Mouse (Mus musculus) heart, postnatal 36 days (tissue): Measurements from ENCODE around the gene 4930432M17Rik. TPM values are rescaled to one million over a fixed set of nuclear protein-coding genes. Genes with fewer than 3 reads are reported as not detected.

ENCODE experiments used
- DNase-seq, 2 experiments: peaks; one replicate each; pipeline ENCODE4 v3.0.0; 2021 to 2022
- intact Hi-C: fragments of 180-260 bp; cut with DNase I; formaldehyde crosslinking; loops from one replicate; pipeline ENCODE4 v1.15.1; 2025
- total RNA-seq, 2 experiments: library from RNA; stranded (reverse); gene quantifications; 2 replicates each; pipeline ENCODE4 v1.2.3; 2021

The 4930432M17Rik gene
- total RNA-seq, 2 experiments from 2014 or later, result not detected

DNA sequence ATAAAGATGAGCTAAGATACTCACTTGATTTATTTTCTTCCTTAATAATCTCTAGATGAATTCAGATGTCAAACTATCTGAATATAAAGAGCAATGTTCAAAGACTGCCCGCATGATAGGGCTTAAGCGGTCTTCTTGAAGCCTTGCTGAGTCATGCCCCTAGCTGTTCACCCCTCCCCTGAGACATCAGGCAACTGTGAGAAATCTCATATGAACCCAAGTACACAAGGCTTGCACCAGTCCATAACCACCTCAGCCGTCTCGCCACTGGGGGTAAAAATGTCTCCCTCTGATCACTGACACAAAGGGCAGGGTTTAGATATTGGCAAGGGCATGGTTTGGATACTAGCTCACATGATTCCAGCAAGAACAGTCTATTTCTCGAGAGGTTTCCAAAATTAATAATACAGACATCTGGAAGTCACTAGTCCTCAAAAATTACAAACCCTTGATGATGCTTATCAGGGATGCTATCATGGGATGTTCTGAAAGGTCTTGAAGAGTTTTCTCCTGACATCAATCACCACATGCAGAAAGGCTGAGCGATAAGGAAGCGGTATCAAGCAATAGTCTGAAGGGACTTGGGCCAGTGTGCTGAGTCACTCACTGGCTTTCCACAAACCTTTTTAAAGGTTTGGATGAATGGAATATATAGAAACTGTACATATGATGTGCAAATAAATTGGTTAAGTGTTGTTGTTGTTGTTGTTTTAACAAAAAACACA is 32.8 kb downstream of the 4930432M17Rik start:
- intact Hi-C loops, result no loop called here
- no peak for DNase-seq

DNA sequence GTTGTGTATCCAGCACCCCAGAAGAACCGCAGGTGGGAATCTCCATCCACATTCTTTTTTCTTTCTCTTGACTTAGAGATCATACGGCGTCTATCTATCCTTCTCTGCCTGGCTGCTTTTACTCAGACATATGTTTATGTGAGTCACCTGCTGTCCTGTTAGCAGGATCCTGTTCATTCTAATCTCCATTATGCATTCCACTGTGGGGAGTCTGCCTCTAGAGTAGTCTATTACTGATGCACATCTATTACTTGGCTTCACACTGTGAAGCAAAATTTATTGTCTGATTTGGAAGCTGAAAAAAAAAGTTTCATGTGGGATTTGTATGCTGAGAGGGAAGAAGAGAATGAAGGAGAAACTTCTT is 33.3 kb downstream of the 4930432M17Rik start:
- DNase-seq, result no peak
- intact Hi-C loops, result no loop called here

GRCm38 (mm10) chr3:121706087-121706486 is 35.5 kb downstream of the 4930432M17Rik start:
- intact Hi-C loops, result no loop called here
- no peak for DNase-seq

DNA sequence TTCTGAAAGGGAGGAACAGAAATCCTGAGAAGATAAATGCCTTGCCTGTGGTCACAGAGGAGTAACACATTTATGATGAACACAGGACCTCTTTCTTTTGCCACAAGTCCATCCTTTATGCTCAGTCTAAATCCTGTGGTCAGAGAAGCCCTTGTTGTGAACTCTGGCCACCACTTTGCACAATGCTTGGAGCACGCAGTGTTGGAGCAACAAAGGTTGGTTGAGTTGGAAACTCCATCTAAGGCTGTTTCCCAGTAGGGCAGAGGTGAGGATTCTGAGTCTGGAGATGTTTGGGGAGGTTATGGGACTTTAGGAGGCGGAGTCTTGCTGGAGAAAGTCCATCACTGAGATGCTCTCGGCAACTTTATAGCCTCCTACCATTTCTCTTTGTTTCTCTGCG is 36.5 kb downstream of the 4930432M17Rik start:
- intact Hi-C loops, result no loop called here
- DNase-seq, result no peak

DNA sequence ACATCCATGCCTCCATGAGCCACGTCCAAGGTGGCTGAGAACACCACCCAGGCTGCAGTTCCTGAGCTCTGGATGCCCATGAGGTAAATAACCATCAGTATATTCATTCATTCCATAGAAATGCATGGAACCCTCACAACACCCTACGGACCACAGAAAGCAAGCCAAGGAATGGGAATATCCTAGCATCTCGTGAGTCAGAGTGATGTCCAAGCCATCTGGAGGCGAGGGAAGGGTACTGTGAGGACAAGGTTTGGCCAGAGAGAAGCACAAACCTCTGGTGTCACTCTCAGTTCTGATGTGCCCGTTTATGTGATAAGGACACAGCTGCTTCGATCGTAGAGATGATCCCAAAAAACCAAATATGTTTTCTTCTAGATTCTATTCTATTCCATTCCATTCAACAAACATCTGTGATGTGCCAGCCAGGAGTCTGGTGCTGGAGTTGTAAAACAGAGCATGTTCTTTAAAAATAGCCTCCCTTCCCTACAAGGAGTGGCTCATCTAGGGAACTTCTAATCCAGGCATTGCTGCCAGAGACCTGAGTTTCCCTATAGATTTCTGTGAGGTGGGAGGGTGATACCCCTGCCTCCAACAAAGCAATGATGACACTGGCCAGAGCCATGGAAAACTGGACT is 40.5 kb downstream of the 4930432M17Rik start:
- no peak for DNase-seq
- intact Hi-C loops, result no loop called here

DNA sequence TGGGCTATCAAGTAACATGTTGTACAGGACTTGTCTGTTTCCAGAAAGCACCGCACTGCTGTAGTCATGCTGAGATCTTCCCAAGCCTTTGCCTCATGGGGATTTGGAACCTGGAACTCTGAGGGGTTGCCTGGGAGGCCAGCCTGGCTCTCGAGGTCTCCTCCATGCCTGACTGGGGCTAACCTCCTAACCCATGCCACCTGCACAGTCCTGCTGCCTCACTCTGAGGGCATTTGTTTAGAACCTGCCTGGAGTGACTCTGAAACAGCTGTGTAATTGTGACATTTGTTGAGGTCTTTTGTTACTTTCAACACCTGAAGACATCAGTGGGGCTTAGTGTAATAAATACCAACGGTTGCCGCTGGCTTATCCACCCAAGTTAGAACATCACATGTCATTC is 41.7 kb downstream of the 4930432M17Rik start:
- intact Hi-C loops, result no loop called here
- DNase-seq, result no peak

DNA sequence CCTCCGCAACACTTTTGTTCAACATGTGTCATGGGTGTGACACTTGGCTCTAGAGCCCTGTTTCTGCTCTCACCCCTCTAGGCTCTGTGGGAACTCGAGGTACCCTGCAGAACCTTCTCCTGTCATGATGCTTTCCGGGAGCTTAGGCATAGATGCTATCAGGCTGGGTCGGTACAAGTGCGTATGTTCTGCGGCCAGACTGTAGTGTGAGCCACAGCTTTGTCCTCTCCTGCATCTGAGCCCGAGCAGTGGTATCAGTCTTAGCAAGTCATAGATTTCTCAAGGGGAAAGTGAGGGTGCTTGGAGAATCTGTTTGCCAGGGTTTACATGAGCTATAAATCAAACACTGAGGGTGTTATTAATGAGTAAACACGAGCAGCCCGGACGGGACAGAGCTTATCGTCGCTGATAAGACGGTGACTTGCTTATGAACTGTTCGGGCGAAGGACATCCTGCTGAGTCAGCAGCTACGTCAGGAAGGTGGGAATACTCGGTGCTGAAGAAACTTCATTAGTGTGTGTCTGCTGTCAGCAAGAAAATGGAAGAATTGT is 42.7 kb downstream of the 4930432M17Rik start:
- DNase-seq, result no peak
- intact Hi-C loops, result no loop called here

- no peak for DNase-seq
- intact Hi-C loops, result no loop called here
These were observed 43.3 kb downstream of the 4930432M17Rik start for GRCm38 (mm10) chr3:121713816-121714215.

GRCm38 (mm10) chr3:121714461-121714860 is 43.9 kb downstream of the 4930432M17Rik start:
- intact Hi-C loops, result no loop called here
- no peak for DNase-seq

DNA sequence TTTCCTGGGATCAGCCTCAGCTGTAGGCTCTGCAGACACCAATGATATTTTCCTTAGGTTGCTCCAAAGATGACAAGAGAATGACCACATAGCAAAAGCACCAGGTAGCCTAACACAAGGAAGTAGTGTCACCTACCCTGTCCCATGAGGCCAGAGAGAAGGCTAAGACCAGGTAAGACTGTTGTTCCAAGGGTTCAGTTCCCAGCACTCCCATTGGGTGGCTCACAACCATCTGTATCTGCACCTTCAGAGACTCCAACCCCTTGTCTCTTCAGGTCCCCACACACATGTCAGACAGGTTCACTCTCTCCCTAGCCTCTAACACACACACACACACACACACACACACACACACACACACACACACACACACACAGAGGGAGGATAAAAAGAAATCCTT is 44.8 kb downstream of the 4930432M17Rik start:
- no peak for DNase-seq
- intact Hi-C loops, result no loop called here

- intact Hi-C loops, result no loop called here
- no peak for DNase-seq
These were observed 45.3 kb downstream of the 4930432M17Rik start for GRCm38 (mm10) chr3:121715741-121716459.

GRCm38 (mm10) chr3:121716480-121716879 is 45.9 kb downstream of the 4930432M17Rik start:
- intact Hi-C loops, result no loop called here
- DNase-seq, result no peak

- intact Hi-C loops, result no loop called here
- DNase-seq, result no peak
These were observed 48.1 kb downstream of the 4930432M17Rik start for GRCm38 (mm10) chr3:121718679-121719078.

GRCm38 (mm10) chr3:121719701-121720100 is 49.1 kb downstream of the 4930432M17Rik start:
- DNase-seq, result no peak
- intact Hi-C loops, result loop anchor here (5.0 kb wide), 1 partner anchor 167 kb away; no protein-coding TSS in a partner anchor

DNA sequence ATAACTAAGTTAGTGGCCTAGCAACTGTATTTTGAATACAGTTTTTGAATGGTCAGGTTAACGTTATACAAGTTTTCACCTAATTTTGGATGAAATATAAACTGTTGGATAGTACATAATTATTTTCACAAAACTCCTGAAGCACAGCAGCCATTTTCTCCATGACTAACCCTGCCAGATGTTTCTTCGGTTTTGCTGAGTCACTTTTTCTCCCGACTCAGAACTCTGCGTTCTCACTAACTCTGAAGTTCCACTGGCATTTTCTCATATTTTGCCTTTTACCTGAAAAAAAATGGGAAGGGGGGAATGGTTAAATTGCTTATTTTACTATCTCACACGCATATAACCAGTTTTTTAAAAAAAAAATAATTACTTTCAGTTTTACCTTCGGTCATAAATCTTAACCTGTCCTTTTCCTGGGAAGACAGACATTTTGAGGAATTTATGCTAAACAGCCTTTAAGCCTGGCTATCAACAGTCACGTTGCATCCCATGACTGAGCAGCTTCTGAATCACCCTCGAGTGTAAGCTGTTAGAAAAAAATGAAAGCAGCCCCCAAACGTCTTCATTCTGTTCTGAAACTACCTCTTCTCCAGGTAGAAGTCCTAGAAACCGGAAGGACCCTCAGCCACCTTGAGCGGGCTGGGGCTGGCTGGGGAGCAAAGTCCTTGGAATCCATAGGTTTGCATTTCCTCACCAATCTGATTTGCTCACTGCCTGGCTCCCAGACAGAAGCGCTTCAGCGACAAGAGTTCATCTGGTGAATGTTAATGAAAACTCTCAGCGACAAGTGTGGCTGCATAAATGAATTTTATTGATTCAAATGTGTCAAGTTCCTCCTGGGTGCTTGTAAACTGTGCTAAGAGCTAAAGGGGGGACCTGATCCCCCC is 50.5 kb downstream of the 4930432M17Rik start:
- DNase-seq, result no peak
- intact Hi-C loops, result loop anchor here (5.0 kb wide), 1 partner anchor 169 kb away; no protein-coding TSS in a partner anchor

DNA sequence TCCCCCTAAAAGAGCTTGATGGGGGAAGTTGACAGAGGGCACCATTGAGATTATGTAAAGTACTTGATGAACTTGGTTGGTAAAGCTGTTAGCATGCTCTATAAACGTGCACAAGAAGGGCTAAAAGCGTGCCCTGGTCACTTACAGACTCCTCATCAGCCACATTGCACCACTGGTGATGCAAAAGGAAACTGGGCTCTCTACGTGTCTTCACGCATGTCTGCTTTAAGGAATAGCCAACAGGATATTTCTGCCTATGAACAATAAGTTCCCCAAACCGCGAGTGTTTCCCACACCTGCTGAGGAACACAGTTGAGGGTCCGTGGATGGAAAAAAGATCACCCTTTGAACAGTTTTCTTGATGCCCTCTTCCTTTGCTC is 51.1 kb downstream of the 4930432M17Rik start:
- intact Hi-C loops, result loop anchor here (5.0 kb wide), 1 partner anchor 169 kb away; no protein-coding TSS in a partner anchor
- DNase-seq, result no peak

DNA sequence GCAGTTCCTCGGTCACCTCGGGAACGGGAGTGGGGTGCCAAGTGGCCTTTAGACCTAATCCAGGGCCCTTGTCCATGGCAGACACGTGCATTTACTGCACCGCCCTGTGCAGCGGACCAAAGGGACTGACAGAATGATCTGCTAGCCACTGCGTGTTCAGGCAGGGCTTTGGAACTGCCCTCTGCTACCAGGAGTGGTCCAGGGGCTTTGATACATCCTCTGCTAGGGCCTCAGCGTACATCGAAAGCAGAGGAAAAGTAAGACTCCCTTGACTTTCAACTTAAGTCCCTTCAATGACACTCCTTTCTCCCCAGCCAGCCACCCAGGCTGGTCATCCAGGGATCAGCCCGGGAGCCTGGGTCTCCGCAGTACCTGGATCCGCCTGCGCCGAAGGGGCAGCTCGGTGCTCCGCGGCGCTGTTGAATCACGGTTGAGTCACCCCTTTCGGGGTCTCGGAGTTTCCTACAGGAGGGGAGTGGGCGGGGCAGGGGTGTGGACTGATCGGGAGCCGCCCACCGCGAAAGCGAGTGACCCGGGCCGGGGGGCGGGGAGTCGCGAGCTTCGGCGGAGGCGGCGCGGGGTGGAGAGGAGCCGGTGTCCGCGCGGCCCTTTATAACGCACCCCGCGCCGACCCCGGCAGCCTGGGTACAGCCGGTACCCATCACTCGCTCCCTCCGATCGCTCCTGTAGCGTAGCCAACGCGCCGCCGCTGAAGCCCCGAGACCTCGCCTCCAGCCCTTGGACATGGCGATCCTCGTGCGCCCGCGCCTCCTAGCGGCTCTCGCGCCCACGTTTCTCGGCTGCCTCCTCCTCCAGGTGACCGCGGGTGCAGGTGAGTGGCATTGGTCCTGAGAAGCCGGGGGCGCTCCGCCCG is 52.6 kb downstream of the 4930432M17Rik start, which contains the start of gene F3:
F3 (plus strand) TSS at position 567 of the 874 bp plus-strand sequence.
- peak; percentile 79 to 81 for DNase-seq
- intact Hi-C loops, result loop anchor here (1.0 to 5.0 kb wide), 4 partner anchors 83 to 187 kb away; no protein-coding TSS in a partner anchor

- intact Hi-C loops, result loop anchor here (1.0 to 5.0 kb wide), 4 partner anchors 84 to 188 kb away; no protein-coding TSS in a partner anchor
- DNase-seq, result no peak
These were observed 53.5 kb downstream of the 4930432M17Rik start for GRCm38 (mm10) chr3:121723968-121724524.

GRCm38 (mm10) chr3:121724553-121724952 is 54.0 kb downstream of the 4930432M17Rik start:
- DNase-seq, result no peak
- intact Hi-C loops, result loop anchor here (5.0 kb wide), 1 partner anchor 172 kb away; no protein-coding TSS in a partner anchor
